Mouse (Mus musculus) C2C12 (cell line): ENCODE measurements at regions not wholly inside any gene's neighbourhood (a gene's known extent, or its start where the extent isn't known, plus 50 kb on each side); places are given as distances from the start of the nearest gene placed in this dataset.

Experiments used
- CTCF ChIP-seq: IDR thresholded peaks from one replicate; pipeline ENCODE4 v1.5.1; 2011; ENCODE audit not compliant: control insufficient read depth, insufficient read depth, insufficient read length
- MAX ChIP-seq: IDR thresholded peaks from one replicate; pipeline ENCODE4 v1.6.1; 2011; ENCODE audit warnings: mild to moderate bottlenecking, control low read depth
- MYOD1 ChIP-seq: IDR thresholded peaks from one replicate; pipeline ENCODE4 v1.6.1; 2011; ENCODE audit warnings: low read depth; ENCODE audit not compliant: control insufficient read depth, insufficient read length
- MYOG ChIP-seq: IDR thresholded peaks from one replicate; pipeline ENCODE4 v1.6.1; 2011; ENCODE audit not compliant: control insufficient read depth, insufficient read length; ENCODE audit errors: extremely low read depth
- USF1 ChIP-seq: IDR thresholded peaks from one replicate; pipeline ENCODE4 v1.6.1; 2011; ENCODE audit warnings: low read depth, mild to moderate bottlenecking, control low read depth, moderate library complexity

DNA sequence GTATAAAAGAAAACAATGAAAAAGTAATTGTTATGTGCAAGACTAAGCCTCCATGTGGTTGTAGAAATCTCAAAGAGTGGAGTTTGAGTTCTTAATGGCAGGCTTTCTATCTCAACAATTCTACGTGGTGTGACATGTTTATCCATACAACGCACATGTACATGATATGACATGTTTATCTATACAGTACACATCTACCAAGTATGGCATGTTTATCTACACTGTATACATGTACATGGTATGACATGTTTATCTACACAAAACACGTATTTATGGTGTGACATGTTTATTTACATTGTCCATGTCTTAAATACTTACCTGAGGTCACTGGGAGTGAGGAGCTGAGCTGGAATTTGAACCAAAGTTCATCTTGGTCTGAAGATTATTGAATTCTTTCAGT is 57.4 kb upstream of the Dapk1 start:
- no peak for TF ChIP-seq MYOG
- no peak for TF ChIP-seq CTCF
- no peak for TF ChIP-seq USF1
- no peak for TF ChIP-seq MYOD1
- no peak for TF ChIP-seq MAX
